Mouse (Mus musculus): ENCODE results near the gene 1110059E24Rik. TPM values are rescaled to one million over a fixed set of nuclear protein-coding genes. Genes with fewer than 3 reads are reported as not detected.

1110059E24Rik gene
- polyA plus RNA-seq, 1 experiment from 2014 or later, result 72.5 TPM

GRCm38 (mm10) chr19:21611725-21612575 lies 40.8 kb downstream of the 1110059E24Rik start:
- no peak for ATAC-seq (ENCODE audit: insufficient number of reproducible peaks, low FRiP score, low TSS enrichment, low read depth)
- Histone ChIP-seq H3K27me3 (ENCODE audit: control insufficient read depth, insufficient read depth, low read length) (no peaks in the 10 kb centered on the region), H3K9me3 (ENCODE audit: control insufficient read depth, low read length) (no peaks in the 10 kb centered on the region), H3K4me1 (ENCODE audit: control insufficient read depth, insufficient read depth, low read length) (no peaks in the 10 kb centered on the region), H3K9ac (ENCODE audit: low read length) (no peak overlapping the region), H3K4me2 (ENCODE audit: low read depth, severe bottlenecking) (no peak overlapping the region), H3K36me3 (ENCODE audit: control insufficient read depth, insufficient read depth, low read length) (no peaks in the 10 kb centered on the region), H3K4me3 (ENCODE audit: low read depth, low read length) (no peak overlapping the region), H3K27ac (replicated peaks; ENCODE audit: low read depth, low read length) (no peak overlapping the region)
- WGBS, result 94% methylated on average over 9 of the region's 9 CpGs
- no peak for DNase-seq (ENCODE audit: low spot score)

- ATAC-seq (ENCODE audit: insufficient number of reproducible peaks, low FRiP score, low TSS enrichment, low read depth), result no peak
- WGBS, result 64% methylated on average over 6 of the region's 6 CpGs
Measured at GRCm38 (mm10) chr19:21611297-21611696, 41.5 kb downstream of the 1110059E24Rik start.

GRCm38 (mm10) chr19:21610240-21610639 lies 42.5 kb downstream of the 1110059E24Rik start:
- no peak for DNase-seq (ENCODE audit: low spot score)
- Histone ChIP-seq H3K9ac (ENCODE audit: low read length) (no peak overlapping the region), H3K4me1 (ENCODE audit: control insufficient read depth, insufficient read depth, low read length) (no peaks in the 10 kb centered on the region), H3K4me2 (ENCODE audit: low read depth, severe bottlenecking) (no peak overlapping the region), H3K27me3 (ENCODE audit: control insufficient read depth, insufficient read depth, low read length) (no peaks in the 10 kb centered on the region), H3K36me3 (ENCODE audit: control insufficient read depth, insufficient read depth, low read length) (no peaks in the 10 kb centered on the region), H3K4me3 (ENCODE audit: low read depth, low read length) (no peak overlapping the region), H3K27ac (replicated peaks; ENCODE audit: low read depth, low read length) (no peak overlapping the region), H3K9me3 (ENCODE audit: control insufficient read depth, low read length) (no peaks in the 10 kb centered on the region)
- no peak for ATAC-seq (ENCODE audit: insufficient number of reproducible peaks, low FRiP score, low TSS enrichment, low read depth)
- 77% methylated on average over 6 of the region's 6 CpGs for WGBS

More at GRCm38 (mm10) chr19:21611297-21611696, 41.5 kb downstream of the 1110059E24Rik start:
- no peak overlapping the region for H3K4me2 ChIP-seq (ENCODE audit: low read depth, severe bottlenecking)
- H3K36me3 ChIP-seq (ENCODE audit: control insufficient read depth, insufficient read depth, low read length), result no peaks in the 10 kb centered on the region
- no peaks in the 10 kb centered on the region for H3K27me3 ChIP-seq (ENCODE audit: control insufficient read depth, insufficient read depth, low read length)
- no peak for DNase-seq (ENCODE audit: low spot score)
- H3K9ac ChIP-seq (ENCODE audit: low read length), result no peak overlapping the region
- H3K4me1 ChIP-seq (ENCODE audit: control insufficient read depth, insufficient read depth, low read length), result no peaks in the 10 kb centered on the region
- H3K9me3 ChIP-seq (ENCODE audit: control insufficient read depth, low read length), result no peaks in the 10 kb centered on the region
- no peak overlapping the region for H3K27ac ChIP-seq (replicated peaks; ENCODE audit: low read depth, low read length)
- H3K4me3 ChIP-seq (ENCODE audit: low read depth, low read length), result no peak overlapping the region

- H3K4me3 ChIP-seq (ENCODE audit: low read depth, low read length), result no peak overlapping the region
- no peak overlapping the region for H3K27ac ChIP-seq (replicated peaks; ENCODE audit: low read depth, low read length)
- H3K36me3 ChIP-seq (ENCODE audit: control insufficient read depth, insufficient read depth, low read length), result no peaks in the 10 kb centered on the region
- no peaks in the 10 kb centered on the region for H3K9me3 ChIP-seq (ENCODE audit: control insufficient read depth, low read length)
- no peaks in the 10 kb centered on the region for H3K4me1 ChIP-seq (ENCODE audit: control insufficient read depth, insufficient read depth, low read length)
- no peak overlapping the region for H3K9ac ChIP-seq (ENCODE audit: low read length)
- no peak overlapping the region for H3K4me2 ChIP-seq (ENCODE audit: low read depth, severe bottlenecking)
- no peak for ATAC-seq (ENCODE audit: insufficient number of reproducible peaks, low FRiP score, low TSS enrichment, low read depth)
- DNase-seq (ENCODE audit: low spot score), result no peak
- H3K27me3 ChIP-seq (ENCODE audit: control insufficient read depth, insufficient read depth, low read length), result no peaks in the 10 kb centered on the region
- 88% methylated on average over 3 of the region's 3 CpGs for WGBS
Measured at GRCm38 (mm10) chr19:21605294-21605693, 47.5 kb downstream of the 1110059E24Rik start.

- no peak overlapping the region for H3K4me2 ChIP-seq (ENCODE audit: low read depth, severe bottlenecking)
- H3K4me1 ChIP-seq (ENCODE audit: control insufficient read depth, insufficient read depth, low read length), result no peaks in the 10 kb centered on the region
- ATAC-seq (ENCODE audit: insufficient number of reproducible peaks, low FRiP score, low TSS enrichment, low read depth) (no peak), DNase-seq (ENCODE audit: low spot score) (no peak)
- no peaks in the 10 kb centered on the region for H3K36me3 ChIP-seq (ENCODE audit: control insufficient read depth, insufficient read depth, low read length)
- 74% methylated on average over 3 of the region's 3 CpGs for WGBS
- H3K4me3 ChIP-seq (ENCODE audit: low read depth, low read length), result no peak overlapping the region
- H3K27ac ChIP-seq (replicated peaks; ENCODE audit: low read depth, low read length), result no peak overlapping the region
- no peak overlapping the region for H3K9ac ChIP-seq (ENCODE audit: low read length)
- H3K27me3 ChIP-seq (ENCODE audit: control insufficient read depth, insufficient read depth, low read length), result no peaks in the 10 kb centered on the region
- H3K9me3 ChIP-seq (ENCODE audit: control insufficient read depth, low read length), result no peaks in the 10 kb centered on the region
Measured at GRCm38 (mm10) chr19:21603836-21604235, 48.9 kb downstream of the 1110059E24Rik start.

GRCm38 (mm10) chr19:21601541-21602101 lies 51.2 kb downstream of the 1110059E24Rik start:
- no peaks in the 10 kb centered on the region for H3K27me3 ChIP-seq (ENCODE audit: control insufficient read depth, insufficient read depth, low read length)
- no peak overlapping the region for H3K4me3 ChIP-seq (ENCODE audit: low read depth, low read length)
- H3K4me2 ChIP-seq (ENCODE audit: low read depth, severe bottlenecking), result no peak overlapping the region
- WGBS, result 65% methylated on average over 3 of the region's 3 CpGs
- no peak for ATAC-seq (ENCODE audit: insufficient number of reproducible peaks, low FRiP score, low TSS enrichment, low read depth)
- no peaks in the 10 kb centered on the region for H3K4me1 ChIP-seq (ENCODE audit: control insufficient read depth, insufficient read depth, low read length)
- no peak overlapping the region for H3K9ac ChIP-seq (ENCODE audit: low read length)
- H3K36me3 ChIP-seq (ENCODE audit: control insufficient read depth, insufficient read depth, low read length), result peaks cover 3% of the 10 kb centered on the region; the same call in 1 of the 2 replicates
- H3K9me3 ChIP-seq (ENCODE audit: control insufficient read depth, low read length), result no peaks in the 10 kb centered on the region
- H3K27ac ChIP-seq (replicated peaks; ENCODE audit: low read depth, low read length), result no peak overlapping the region
- no peak for DNase-seq (ENCODE audit: low spot score)

GRCm38 (mm10) chr19:21598659-21599352 lies 54.0 kb downstream of the 1110059E24Rik start:
- WGBS, result 85% methylated on average over 8 of the region's 8 CpGs
- H3K27ac ChIP-seq (replicated peaks; ENCODE audit: low read depth, low read length), result no peak overlapping the region

GRCm38 (mm10) chr19:21594676-21595075 lies 58.1 kb downstream of the 1110059E24Rik start:
- no peak overlapping the region for H3K4me3 ChIP-seq (ENCODE audit: low read depth, low read length)
- ATAC-seq (ENCODE audit: insufficient number of reproducible peaks, low FRiP score, low TSS enrichment, low read depth), result no peak
- no peak overlapping the region for H3K4me2 ChIP-seq (ENCODE audit: low read depth, severe bottlenecking)
- H3K4me1 ChIP-seq (ENCODE audit: control insufficient read depth, insufficient read depth, low read length), result no peaks in the 10 kb centered on the region
- no peak for DNase-seq (ENCODE audit: low spot score)
- H3K9ac ChIP-seq (ENCODE audit: low read length), result no peak overlapping the region
- H3K27me3 ChIP-seq (ENCODE audit: control insufficient read depth, insufficient read depth, low read length), result no peaks in the 10 kb centered on the region
- H3K27ac ChIP-seq (replicated peaks; ENCODE audit: low read depth, low read length), result no peak overlapping the region
- H3K36me3 ChIP-seq (ENCODE audit: control insufficient read depth, insufficient read depth, low read length), result peaks cover 6% of the 10 kb centered on the region; the same call in 1 of the 2 replicates
- WGBS, result 89% methylated on average over 1 of the region's 1 CpGs
- no peaks in the 10 kb centered on the region for H3K9me3 ChIP-seq (ENCODE audit: control insufficient read depth, low read length)

More at GRCm38 (mm10) chr19:21598659-21599352, 54.0 kb downstream of the 1110059E24Rik start:
- no peak overlapping the region for H3K4me3 ChIP-seq (ENCODE audit: low read depth, low read length)
- H3K9me3 ChIP-seq (ENCODE audit: control insufficient read depth, low read length), result no peaks in the 10 kb centered on the region
- no peak overlapping the region for H3K4me2 ChIP-seq (ENCODE audit: low read depth, severe bottlenecking)
- ATAC-seq (ENCODE audit: insufficient number of reproducible peaks, low FRiP score, low TSS enrichment, low read depth), result no peak
- no peaks in the 10 kb centered on the region for H3K27me3 ChIP-seq (ENCODE audit: control insufficient read depth, insufficient read depth, low read length)
- no peak overlapping the region for H3K9ac ChIP-seq (ENCODE audit: low read length)
- DNase-seq (ENCODE audit: low spot score), result no peak
- no peaks in the 10 kb centered on the region for H3K4me1 ChIP-seq (ENCODE audit: control insufficient read depth, insufficient read depth, low read length)
- peaks cover 6% of the 10 kb centered on the region; the same call in 1 of the 2 replicates for H3K36me3 ChIP-seq (ENCODE audit: control insufficient read depth, insufficient read depth, low read length)
